Mouse (Mus musculus) olfactory bulb, adult 2 months (tissue): ENCODE data around the gene Jph4.

Experiments used
- CTCF ChIP-seq: fragments of 200-500 bp; IDR thresholded peaks from 2 replicates; pipeline ENCODE4 v1.5.1; 2012; ENCODE audit warnings: low read depth, mild to moderate bottlenecking, low read length, moderate library complexity; ENCODE audit not compliant: insufficient read depth
- POLR2A ChIP-seq: fragments of 200-500 bp; IDR thresholded peaks from 2 replicates; pipeline ENCODE4 v1.6.1; 2012; ENCODE audit warnings: mild to moderate bottlenecking, low read depth, low read length, moderate library complexity; ENCODE audit not compliant: insufficient read depth

DNA sequence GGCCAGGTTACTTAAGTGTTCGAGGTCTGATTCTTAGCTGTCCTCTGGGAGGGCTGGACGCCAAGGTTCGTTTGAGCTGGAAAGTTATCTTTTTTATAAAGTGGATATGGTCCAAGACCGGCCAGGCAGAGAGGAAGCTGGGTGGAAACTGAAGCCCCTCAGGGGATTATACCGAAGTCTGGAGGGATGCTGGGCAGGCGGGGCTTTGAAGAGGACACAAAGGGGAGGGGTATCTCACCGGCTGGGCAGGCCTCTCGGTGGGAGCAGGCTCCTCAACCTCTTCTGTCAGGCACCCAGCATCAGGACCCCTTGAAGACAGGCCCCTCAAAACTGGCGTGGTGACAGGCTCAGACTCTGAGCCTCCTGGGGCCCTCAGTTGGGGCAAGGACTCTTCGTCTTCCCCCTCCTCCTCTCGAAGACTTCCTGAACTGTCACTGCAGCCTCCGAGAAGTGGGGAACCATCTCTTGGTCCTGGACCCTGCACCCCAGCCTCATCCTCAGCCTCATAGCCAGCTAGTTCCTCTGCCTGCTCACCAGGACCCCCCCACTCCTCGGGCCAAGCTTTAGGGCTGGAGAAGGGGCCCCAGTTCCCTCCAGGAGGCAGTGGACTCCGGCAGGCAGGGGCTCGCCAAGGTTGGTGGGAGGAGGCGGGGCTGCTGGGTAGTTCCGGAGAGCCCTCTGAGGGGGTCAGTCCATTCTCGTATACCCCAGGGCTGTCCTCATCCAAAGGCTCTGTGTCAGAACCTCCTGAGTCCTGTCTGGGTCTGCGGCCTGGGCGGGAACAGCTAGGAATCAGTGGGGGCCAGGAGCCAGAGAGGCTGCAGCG, 7.5 kb downstream of the Jph4 start:
- no peak for TF ChIP-seq CTCF
- TF ChIP-seq POLR2A = no peak
